Mouse (Mus musculus) kidney, postnatal 36 days (tissue): ENCODE measurements around the gene Nlrp9a.
"Not testable (repeated sequence)": the region's sequence is repeated elsewhere in the genome, so short reads cannot be mapped to it uniquely, and the experiment has no call there.

Experiments used
- DNase-seq, 2 experiments: peaks; one replicate each; pipeline ENCODE4 v3.0.0; 2021 to 2022; ENCODE audit warnings: mixed read lengths in 2 of 2

Nlrp9a gene

DNA sequence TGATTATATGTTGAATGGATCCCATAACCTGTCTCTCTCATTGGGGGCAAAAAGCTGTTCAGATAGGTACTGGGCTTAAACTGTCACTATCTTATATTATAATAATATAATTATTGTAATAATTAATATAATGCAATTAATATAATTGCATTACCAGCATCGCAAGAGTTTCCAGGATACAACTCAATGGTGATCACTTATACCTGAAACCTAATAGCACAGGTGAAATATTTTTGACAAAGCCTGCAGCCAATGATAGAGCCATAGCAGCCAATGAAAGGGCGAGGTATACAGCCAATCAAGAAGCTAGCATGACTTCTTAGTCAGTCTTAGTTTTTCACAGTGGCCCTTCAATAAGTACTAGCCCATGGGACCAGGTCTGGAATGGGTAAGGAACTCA lies at the start of gene Nlrp9a:
Gene Nlrp9a, plus strand, starts transcription at position 301 of the 400 bp plus-strand sequence.
- DNase-seq, result not testable (repeated sequence)

- not testable (repeated sequence) for DNase-seq
Measured at GRCm38 (mm10) chr7:26489514-26489913, 45.3 kb upstream of the Nlrp9a start.

GRCm38 (mm10) chr7:26589077-26589476 lies 54.3 kb downstream of the Nlrp9a start:
- DNase-seq, result no peak

- DNase-seq, result no peak
Measured at GRCm38 (mm10) chr7:26589774-26590173, 55.0 kb downstream of the Nlrp9a start.

GRCm38 (mm10) chr7:26618364-26618763 lies 83.5 kb downstream of the Nlrp9a start, which contains the start of gene Vmn1r185:
Gene Vmn1r185, minus strand, starts transcription at chr7:26618464.
- not testable (repeated sequence) for DNase-seq
